Mouse (Mus musculus) kidney, adult 9 months (tissue): ENCODE measurements around the gene Asb15.

ENCODE experiments used
- DNase-seq: peaks from one replicate; pipeline ENCODE4 v3.0.0; 2022

Asb15 gene

DNA sequence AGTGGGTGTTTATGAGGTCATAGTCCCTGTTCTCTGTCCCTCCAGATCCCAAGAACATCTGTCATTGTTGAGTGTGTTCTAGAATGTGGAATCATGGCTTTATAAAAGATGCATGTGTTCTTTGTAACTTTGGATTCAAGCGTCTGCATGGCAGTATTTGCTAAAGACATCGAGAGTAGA, at the start of gene Asb15:
TSS of gene Asb15 (plus strand) at position 81 of the 180 bp plus-strand sequence.
- no peak for DNase-seq

DNA sequence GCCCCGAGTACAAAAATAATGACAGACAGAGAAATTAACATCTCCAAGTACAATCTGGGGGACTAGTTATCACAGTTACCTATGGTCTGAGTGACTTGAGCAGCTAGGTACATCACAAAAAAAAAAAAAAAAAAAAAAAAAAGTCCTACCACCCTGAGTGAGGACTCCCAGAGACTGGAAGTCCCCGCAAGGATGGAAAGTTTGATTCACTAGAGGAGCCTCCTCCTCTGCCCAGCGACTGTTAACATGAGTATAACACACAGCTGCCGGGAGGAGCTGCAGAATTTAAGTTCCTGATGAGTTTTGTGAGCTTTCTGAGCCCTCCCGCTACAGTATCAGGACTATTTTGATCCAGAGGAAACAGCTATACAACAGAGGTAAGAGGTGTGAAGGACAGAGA, 41.4 kb upstream of the Asb15 start:
- no peak for DNase-seq

DNA sequence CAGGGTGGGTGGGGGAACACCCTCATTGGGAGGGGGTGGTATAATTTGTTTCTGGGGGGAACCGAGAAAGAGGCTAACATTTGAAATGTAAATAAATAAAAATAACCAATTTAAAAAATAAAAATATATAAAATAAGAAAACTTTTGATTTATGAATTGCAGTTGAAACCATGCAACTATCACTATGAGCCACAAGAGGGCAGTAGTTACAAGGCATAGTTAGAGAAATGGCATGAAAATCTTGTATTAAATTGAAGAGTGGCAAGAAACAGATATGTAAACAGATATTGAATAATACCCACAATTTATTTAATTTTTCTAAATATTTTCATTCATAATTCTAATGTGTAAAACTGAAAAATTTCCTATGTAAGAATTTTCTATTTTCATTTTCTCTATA, 37.6 kb upstream of the Asb15 start:
- DNase-seq = peak; percentile 10

DNA sequence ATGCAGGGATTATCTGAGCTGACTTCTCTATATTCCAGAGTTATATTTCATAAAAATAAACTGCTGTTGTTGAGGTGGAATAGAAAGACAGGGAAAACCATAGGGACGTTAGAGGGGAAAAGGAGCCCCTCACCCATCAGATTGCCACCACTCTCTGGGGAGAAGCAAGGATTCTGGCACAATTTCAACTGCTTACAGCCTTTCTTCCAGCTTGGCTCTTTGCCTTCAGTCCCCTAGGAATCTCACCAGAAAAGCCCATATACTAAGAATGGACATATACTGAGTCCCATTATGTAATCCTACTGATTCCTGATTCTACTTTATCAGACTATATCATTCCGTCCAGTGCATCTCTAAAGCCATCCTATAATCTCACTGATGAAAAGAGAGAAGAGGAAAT, 23.8 kb upstream of the Asb15 start:
- no peak for DNase-seq

DNA sequence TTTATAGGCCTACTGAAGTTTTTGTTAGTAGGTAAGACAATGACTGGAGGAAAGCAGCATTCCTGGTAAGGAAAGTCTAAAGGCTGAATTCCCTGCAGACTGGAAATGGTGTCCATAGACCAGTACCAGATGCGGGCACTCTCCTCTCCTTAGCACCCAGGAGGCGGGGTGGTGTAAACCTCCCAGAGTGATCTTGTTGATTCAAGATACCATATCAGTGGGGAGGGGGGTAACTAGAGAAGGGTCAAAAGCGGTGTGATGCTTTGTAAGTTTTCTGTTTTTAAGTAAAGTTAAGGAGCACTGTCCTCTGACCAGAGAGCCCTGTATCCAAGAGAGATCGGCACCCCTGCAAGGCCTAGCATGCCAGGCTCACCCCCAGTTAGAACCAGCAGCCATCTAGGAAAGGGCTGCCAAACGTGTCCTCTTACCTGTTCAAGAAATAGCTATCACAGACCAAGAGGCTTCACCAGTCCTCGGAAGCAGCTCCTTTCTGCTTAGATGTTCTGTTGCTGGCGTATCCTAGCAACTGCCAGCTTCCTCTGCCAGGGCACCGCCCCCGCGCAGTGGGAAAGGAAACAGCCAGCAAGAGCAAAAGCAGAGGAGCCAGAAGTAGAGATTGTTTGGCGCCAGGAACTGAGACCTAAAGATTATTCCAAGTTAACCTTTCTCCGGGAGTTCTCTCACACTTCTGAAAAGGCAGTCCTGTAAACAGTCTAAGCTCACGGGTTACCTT, 13.2 kb upstream of the Asb15 start, which contains the start of gene Iqub:
TSS of gene Iqub (minus strand) at position 516 of the 733 bp plus-strand sequence.
- peak; percentile 26 for DNase-seq

DNA sequence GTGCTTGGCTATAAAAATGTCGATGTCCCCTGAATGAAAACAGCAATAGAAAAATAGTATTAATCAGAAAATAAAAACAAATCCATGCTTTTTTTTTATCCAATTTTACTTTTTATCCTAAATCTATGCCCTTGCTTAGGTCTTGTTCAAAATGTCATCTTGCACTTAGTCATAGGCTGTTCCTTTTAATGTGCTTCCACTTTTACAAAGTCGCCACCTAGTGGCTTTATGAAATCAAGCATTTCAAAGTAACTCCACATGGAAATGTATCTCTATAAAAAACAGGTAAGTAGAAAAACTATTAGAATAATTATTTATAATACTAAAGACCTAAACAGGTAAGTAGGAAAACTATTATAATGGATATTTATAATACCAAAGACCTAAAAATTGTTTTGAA, 11.7 kb upstream of the Asb15 start:
- DNase-seq = peak; percentile 36

DNA sequence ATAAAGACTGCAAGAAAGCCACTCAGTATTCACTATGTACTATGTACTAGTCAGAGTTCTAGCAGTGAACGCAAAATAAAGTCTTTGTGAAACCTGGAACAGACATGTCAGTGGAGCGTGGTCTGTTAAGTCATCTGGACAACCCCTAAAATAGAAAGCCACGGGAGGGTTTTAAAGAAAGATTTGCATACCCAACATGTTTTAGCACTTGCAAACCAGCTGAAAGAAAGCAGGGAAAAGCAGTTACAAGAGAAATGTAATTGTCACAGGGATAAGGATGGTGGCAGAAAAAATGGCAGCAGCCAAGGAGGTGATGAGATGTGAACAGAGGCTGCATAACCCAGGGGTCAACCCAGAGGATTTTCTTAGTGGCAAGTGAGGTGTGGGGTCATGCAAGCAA, 2.2 kb upstream of the Asb15 start:
- no peak for DNase-seq

DNA sequence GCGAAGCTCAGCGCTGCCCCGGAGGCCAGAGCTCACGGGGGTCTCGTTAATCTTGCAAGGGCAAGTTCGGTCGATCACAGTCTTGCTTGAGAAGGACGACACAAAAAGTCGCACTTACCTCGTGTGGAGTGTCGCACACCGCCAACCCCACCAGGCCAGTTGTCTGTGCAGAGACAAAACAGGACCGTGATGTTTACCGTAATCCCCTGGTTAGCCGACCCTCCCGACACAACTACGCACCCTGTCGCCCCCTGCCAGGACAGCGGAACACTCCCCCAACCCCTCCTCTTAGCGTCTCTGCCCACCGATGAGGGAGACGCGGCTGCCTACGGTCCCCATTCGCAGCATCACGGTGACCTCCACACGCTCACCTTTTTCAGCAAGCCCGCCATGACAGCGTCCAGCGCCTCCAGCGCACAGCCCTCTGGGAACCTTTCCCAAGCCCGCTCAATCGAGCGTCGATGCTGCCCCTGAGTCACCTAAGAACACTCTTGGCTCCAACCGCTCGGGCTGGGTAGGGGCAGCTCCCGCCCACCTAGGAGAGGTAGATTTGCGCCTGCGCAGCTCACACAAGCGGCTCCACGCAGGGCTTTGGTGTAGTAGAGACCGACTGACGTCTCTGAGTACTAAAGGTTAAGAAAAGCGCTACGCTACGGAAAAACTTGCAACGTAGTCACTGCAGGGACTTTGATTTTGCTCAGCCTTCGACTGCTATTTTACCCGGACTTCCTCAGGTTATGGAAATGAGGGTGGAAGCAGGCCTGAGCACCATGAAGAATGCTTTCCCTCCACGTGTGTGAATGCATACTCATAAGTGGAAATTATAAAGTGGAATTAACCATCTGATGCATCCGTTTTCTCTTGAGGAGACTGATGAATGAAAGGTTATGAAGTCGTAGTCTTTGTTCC, 535 bp upstream of the Asb15 start, which contains the start of gene Ndufa5:
TSS of gene Ndufa5 (minus strand) at position 859 of the 909 bp plus-strand sequence.
- DNase-seq = peak; percentile 97

DNA sequence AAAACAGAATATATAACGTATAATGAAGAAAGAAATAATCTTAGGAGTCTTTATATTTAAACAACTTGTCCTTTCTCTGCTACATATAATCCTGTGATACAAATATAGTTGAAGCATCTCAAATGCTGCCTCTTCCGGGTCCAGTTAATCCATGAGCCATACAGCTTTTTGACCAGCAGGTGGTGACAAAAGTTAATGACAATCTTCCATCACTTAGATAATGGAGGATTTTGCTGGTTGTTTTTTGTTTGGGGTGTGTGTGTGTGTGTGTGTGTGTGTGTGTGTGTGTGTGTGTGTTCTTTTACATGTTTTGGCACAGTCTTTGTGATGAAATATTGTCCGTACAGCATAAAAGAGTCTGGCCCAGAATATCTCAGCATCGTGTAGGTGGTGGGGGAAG, 2.2 kb downstream of the Asb15 start:
- DNase-seq = peak; percentile 79

DNA sequence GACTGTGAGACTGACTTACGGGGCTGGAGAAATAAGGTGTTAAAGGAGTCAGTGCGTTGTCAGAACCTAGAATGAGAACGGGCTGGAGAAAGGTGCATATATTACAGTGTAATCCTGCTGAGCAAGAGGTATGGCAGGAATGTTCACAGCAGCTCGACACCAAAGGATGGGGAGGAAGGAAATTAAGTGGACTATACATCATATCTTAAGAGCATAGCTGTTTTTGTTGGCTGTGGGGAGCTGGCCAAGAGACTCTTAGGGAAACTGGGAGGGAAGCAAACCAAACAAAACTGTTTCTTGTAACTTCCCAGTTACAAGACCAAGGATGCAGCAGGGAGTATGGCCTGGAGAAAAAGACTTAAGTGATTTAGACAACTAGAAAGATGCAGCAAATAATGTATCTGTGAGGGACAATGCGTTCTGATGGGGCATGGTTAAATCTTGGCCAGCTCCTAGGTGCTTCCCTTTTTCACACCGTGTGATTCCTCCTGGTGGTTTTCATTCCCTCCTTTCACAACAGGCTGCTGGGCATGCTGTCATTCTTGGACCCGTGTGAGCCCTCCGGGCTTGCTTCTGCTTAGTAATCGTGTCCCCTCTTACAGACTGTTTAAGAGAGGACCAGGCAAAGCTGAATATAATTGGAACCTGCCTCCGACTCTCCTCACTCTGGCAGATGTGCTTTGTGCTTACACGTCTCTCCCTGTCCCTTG, 2.9 kb downstream of the Asb15 start:
- DNase-seq = no peak

DNA sequence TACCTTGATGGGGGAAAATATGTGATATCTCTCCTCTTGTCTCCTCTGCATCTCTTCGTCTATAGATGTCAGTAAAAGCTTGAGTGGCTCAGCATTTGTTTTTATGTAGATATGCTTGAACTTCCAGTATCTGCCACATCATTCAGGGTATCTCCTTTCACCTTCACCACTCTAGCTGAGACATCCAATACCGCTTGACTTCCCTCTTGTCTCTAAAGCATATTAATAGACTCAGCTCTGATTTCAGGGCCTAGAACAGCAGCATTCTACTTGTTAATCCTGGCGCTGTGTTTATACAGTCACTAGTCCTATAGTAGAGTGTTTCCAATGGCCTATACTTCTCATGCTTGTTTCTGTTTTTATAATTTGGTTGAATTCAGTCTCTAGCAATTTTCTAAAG, 4.9 kb downstream of the Asb15 start:
- no peak for DNase-seq

DNA sequence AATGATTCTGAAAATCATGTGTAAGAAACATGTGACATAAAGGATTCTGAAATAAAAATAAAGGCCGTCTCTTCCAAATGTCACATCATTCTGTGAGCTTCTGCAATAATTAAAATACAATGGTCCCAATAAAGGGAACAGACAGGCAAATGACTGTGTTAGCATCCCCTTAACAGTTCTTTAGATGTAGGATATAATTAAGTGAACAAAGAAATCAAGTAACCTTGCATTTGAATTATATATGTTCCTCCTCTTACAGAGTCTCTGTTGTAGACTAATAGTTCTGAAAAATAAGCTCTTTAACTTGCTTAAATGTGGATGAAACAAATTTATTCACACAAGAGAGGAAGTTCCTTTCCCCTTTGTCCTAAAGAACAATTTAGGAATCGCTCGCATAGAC, 10.5 kb downstream of the Asb15 start:
- DNase-seq = no peak

DNA sequence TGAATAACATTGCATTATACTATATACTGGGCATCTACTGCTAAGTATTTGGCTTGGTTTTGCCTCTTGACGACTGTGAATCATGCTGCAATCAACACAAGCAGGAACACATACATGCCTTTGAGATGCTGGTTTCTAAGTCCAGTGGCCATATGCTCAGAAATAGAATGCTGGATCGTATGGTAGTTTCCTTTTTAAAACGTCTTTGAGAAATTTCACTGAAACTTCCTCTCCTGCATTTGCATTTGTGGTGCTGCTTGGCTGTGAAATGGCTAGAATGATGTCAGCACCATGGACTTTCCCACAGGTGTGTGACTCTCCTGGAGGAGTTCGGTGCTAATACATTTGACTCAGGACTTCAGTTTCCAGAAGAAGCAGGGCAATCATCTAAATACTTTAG, 12.2 kb downstream of the Asb15 start:
- no peak for DNase-seq

DNA sequence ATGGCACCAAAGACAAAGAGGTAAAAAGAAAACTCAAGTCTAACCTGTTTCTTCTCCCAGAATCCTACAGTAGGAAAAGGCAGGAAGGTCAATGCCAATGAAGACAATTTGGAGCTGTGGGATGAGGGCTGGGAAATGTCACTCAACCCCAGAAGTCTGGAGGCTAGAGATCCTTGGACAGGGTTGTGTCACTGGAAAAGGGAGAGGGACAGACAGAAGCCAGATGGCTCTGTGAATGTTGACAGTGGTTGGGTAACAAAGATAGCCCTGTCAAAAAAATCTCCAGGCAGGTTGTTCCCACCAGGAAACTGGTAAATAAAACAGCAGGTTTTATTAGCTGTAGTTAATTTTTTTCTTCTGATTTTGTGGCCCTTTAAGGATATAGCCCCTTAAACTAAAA, 14.4 kb downstream of the Asb15 start:
- DNase-seq = no peak

DNA sequence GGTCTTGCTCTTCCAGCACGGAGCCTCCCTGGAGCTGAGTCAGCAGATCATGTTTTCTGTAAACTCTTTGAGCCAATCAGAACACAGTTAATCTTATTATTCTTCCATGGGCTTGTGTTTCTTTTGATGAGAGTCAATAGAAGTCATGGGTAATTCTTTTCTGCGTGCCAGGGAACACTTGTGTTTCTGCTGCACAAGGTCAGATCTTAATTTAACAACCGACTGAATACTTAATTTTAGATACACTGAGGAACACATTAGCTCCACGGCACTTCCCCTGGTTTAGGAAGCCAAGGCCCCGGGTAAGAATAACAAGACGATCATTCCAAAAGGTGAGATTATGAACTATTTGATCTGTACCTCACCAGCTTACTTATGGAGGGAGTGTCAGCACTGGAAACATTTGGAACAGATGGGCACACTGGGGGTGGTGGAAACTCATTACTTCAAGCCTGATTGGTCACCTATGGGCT, 15.2 kb downstream of the Asb15 start:
- DNase-seq = peak; percentile 19

DNA sequence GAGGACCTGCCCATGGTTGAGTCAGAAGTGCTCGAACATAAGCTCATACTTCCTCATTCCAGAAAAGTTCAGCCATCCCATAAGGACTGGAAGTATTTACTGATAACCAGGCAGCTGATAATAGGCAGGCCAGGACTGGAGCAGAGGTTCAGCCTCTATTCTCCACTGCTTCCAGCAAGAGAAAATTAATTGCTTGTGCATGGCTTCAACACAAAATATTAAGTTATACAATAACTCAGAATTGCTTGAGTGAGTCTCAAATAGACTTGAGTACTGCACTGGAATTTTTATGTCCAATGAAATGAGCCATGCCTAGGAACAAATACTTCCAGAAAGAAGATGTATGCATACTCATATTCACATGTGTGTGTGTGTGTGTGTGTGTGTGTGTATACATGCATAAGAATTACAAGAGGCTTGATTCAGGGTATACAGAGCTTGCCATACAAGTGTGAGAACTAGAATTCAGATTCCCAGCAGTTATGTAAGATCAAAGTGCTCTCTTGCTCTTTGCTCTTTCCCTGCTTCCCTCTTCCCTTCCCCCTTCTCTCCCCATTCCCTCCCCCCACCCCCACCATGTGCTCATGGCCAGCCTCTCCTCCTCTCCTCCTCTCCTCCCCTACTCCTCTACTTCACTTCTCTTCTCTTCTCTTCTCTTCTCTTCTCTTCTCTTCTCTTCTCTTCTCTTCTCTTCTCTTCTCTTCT, 18.9 kb downstream of the Asb15 start:
- DNase-seq = peak; percentile 80

DNA sequence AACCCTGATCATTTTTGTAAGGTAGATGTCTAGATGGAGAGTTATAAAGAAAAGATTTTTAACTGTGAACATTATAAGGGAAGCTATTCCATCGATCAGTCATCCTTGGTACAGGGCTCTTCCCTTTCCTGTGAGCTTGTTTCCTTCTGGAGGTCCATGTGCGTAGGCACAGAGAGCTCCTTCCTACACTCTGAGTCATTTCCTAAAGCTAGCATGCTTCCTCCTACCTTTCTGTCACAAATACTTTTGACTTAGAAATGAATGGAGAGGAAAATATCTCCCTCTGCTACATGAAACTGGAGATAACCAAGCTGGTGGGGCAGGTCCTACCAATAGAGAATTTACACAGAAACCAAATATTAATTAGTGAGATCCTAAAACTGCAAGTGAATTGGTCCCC, 21.9 kb downstream of the Asb15 start:
- DNase-seq = no peak

DNA sequence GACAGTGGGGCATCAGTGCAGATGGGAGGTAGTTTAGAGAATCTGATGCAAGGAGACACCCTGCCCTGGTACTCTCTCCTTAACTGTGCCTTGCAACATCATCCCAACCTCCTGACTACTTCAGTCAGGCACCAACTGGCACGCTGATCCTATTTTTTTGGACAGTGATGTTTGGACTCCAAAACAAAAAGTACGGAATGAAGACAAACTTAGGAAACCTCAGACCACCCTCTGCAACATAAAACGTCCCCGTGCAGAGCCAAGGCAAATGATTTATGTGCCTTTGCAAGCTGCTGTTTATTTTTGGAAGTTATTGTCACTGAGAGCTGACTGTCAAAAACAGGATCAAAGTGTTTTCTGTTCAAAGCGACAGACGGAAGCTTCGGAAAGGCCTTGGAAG, 24.1 kb downstream of the Asb15 start:
- DNase-seq = no peak

DNA sequence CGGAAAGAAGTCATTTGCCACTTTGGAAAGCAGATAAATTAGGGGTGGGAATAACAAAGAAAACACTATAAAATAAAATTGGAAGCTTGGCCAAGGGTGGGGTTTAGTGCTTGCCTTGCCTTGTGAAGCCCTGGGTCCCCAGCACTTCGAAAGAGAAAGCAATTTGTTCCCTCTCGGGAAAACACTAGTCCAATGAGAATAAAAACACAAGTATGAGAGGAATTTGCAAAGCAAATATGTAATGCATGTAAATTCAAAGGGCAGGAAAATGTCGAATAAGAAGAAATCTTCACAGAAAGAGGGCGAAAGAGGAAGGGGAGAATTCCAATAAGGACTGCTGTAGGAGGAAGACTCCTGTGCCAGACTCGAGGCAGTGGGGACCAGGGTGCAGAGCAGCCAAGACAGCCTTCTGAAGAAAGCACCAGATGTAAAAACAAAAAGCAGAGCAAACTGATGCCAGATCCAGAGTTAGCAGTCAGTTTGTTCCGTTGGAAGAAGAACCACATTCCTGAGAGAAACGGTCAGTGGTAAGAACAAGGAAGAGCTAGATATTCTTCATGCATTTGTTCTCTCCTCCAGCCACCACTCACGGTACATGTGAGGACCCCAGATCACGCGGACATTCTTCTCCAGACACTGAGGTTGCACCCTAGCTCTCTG, 26.6 kb downstream of the Asb15 start:
- DNase-seq = no peak

DNA sequence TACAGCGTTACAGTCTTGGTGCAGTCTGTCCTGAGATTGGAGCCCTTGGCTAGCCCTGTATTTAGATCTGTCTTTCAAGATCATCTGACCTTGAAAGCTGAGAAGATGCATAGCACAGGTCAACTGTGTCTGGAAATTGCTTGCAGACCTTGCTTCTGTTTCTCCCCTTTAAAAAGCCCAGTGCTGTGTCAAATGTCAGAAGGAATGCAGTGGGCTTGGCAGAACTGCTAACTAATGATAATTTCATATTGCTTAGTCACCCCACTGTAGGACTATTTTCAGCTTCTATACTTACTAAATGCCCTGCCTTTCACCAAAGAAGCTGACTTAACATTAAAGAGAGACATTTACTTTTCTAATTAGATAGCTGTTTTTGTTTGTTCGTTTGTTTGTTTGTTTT, 27.5 kb downstream of the Asb15 start:
- no peak for DNase-seq

DNA sequence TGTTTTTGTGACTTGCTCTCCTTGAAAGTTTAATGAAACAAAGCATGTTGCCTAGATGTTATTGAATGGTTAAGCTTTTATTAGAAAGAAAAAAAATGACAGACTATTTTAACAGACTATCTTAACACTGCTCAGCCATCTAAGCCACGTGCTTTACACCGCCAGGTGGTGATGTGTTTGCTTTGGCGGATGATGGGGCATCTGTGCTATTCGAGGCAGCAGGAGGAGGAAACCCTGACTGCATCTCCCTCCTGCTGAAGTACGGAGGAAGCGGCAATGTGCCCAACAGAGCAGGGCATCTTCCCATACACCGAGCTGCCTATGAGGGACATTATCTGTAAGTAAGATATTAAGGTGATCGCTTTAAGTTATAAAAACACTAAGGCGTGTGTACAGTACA, 36.1 kb downstream of the Asb15 start:
- DNase-seq = no peak

DNA sequence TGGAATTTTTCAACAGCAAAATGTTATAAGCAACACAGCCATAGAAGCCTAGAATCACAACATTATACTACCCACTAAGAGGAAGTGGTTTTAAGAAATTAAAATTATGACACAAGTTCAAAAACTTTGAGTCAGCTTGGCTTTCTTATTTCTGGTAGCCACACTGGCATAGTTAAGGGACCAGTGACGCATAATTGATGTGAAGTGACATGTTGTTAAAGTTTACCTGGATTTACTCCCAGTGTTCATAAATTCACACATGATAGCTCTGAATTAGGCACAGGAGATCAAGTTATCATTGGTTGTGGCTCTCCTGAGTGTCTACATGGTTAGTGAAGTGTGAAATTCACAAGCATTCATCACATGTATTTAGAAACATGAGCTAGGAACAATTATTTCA, 36.9 kb downstream of the Asb15 start:
- DNase-seq = no peak

DNA sequence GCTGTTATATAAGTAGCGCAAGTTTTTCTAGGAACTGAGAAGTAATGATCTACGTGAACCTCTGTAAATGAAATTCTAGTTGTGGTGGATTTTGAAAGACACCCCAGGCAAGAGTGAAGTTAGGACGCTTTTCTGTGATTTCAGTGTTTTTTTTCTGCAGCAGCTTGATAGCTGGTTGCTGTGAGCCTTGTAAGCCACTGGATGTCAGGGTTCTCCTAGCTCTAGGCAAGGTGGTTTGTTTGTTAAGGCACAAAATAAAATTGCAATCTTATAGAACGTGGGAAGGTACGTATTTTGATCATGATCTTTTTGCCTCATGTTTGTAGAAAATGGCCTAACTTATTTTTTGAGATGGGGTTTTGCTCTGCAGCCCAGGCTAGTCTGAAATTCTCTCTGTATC, 41.0 kb downstream of the Asb15 start:
- no peak for DNase-seq
